Mouse (Mus musculus) testis, postnatal 14 days (tissue): ENCODE results near the gene Klrb1.
"Not testable (repeated sequence)": the region's sequence is repeated elsewhere in the genome, so short reads cannot be mapped to it uniquely, and the experiment has no call there.

Experiments
- DNase-seq: peaks from one replicate; pipeline ENCODE4 v3.0.0; 2021; ENCODE audit warnings: low spot score

The Klrb1 gene

GRCm38 (mm10) chr6:128722959-128723358, at the start of gene Klrb1:
Gene Klrb1, minus strand, starts transcription at chr6:128723059.
- DNase-seq = no peak

- DNase-seq = no peak
Measured at GRCm38 (mm10) chr6:128769481-128770253, 46.8 kb upstream of the Klrb1 start.

- DNase-seq = no peak
Measured at GRCm38 (mm10) chr6:128768047-128768446, 45.2 kb upstream of the Klrb1 start.

- DNase-seq = not testable (repeated sequence)
Measured at GRCm38 (mm10) chr6:128766486-128767254, 43.8 kb upstream of the Klrb1 start.

GRCm38 (mm10) chr6:128765211-128765610, 42.4 kb upstream of the Klrb1 start:
- no peak for DNase-seq

GRCm38 (mm10) chr6:128764598-128764997, 41.7 kb upstream of the Klrb1 start:
- no peak for DNase-seq

GRCm38 (mm10) chr6:128763736-128764523, 41.1 kb upstream of the Klrb1 start:
- peak; percentile 93 for DNase-seq

GRCm38 (mm10) chr6:128762892-128763670, 40.2 kb upstream of the Klrb1 start:
- not testable (repeated sequence) for DNase-seq

- DNase-seq = no peak
Measured at GRCm38 (mm10) chr6:128761144-128761540, 38.3 kb upstream of the Klrb1 start.

GRCm38 (mm10) chr6:128760416-128761143, 37.7 kb upstream of the Klrb1 start:
- DNase-seq = peak; percentile 86

- DNase-seq = peak; percentile 79
Measured at GRCm38 (mm10) chr6:128760016-128760415, 37.2 kb upstream of the Klrb1 start.

GRCm38 (mm10) chr6:128759221-128759950, 36.5 kb upstream of the Klrb1 start:
- no peak for DNase-seq

GRCm38 (mm10) chr6:128755402-128755763, 32.5 kb upstream of the Klrb1 start:
- DNase-seq = not testable (repeated sequence)

GRCm38 (mm10) chr6:128754748-128755401, 32.0 kb upstream of the Klrb1 start:
- DNase-seq = not testable (repeated sequence)

GRCm38 (mm10) chr6:128754265-128754664, 31.4 kb upstream of the Klrb1 start:
- not testable (repeated sequence) for DNase-seq

GRCm38 (mm10) chr6:128753610-128754224, 30.9 kb upstream of the Klrb1 start:
- peak; percentile 83 for DNase-seq

- not testable (repeated sequence) for DNase-seq
Measured at GRCm38 (mm10) chr6:128747006-128747405, 24.1 kb upstream of the Klrb1 start.

GRCm38 (mm10) chr6:128737445-128737844, 14.6 kb upstream of the Klrb1 start:
- no peak for DNase-seq

GRCm38 (mm10) chr6:128736100-128736499, 13.2 kb upstream of the Klrb1 start:
- DNase-seq = no peak
